Mouse (Mus musculus): ENCODE results near the gene Nfatc4. TPM values are rescaled to one million over a fixed set of nuclear protein-coding genes. Genes with fewer than 3 reads are reported as not detected.

The Nfatc4 gene
- polyA plus RNA-seq, 1 experiment = 0.58 TPM

DNA sequence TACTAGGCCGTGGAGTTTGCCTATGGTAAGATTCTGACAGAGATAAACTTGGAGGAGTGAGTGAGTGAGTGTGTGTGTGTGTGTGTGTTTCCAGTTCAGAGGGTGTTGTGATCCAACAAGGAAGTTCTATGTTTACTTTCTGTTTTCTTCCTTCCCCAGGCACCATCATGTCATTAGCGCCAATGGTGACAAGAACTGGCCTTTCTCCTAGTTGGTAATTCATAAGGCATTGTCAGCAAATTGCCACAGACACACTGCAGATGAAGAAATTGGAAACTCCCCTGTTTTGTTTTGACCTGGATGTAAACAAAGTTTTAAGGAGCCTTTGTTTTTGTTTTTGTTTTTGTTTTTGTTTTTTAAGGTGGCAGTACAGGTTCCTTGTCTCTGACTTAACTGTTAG, 29.5 kb upstream of the Nfatc4 start:
- TF ChIP-seq POLR2A (IDR thresholded peaks at IDR 0.05; ENCODE audit: control insufficient read depth, low read depth, low read length) = no peak
- Histone ChIP-seq H3K27ac (ENCODE audit: control insufficient read depth, insufficient read depth, low read depth, low read length) (no peak overlapping the region), H3K36me3 (ENCODE audit: control insufficient read depth, insufficient read depth, low read length) (no peaks in the 10 kb centered on the region)

DNA sequence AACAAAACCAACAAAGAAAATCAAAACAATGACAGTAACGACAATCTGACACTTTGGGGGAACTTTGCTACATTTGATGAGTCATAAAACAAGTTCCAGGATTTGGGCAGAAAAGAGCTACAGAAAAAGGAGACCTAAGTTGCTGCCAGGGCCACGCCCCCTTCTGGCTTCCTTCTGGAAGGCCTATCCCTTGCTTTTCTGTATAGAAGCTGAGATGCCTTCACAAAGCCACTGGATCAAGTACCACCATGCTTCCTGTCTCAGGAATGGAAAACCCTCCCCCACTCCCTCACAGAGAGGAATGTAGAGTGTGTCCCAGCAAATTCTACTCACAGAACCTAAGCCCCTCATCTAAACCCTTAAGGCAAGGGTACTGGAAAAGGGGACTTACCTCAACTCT, 29.0 kb upstream of the Nfatc4 start:
- Histone ChIP-seq H3K27ac (ENCODE audit: control insufficient read depth, insufficient read depth, low read depth, low read length) (no peak overlapping the region), H3K4me1 (ENCODE audit: control insufficient read depth, insufficient read depth, low read length) (no peaks in the 10 kb centered on the region; the same call in 1 of the 2 replicates), H3K27me3 (ENCODE audit: control insufficient read depth, insufficient read depth, low read length) (no peaks in the 10 kb centered on the region), H3K36me3 (ENCODE audit: control insufficient read depth, insufficient read depth, low read length) (no peaks in the 10 kb centered on the region), H3K4me3 (ENCODE audit: control insufficient read depth, low read depth, low read length) (no peak overlapping the region)
- TF ChIP-seq CTCF (IDR thresholded peaks at IDR 0.05; ENCODE audit: control insufficient read depth, insufficient read depth, insufficient replicate concordance, low read depth, low read length) = no peak
- TF ChIP-seq POLR2A (IDR thresholded peaks at IDR 0.05; ENCODE audit: control insufficient read depth, low read depth, low read length) = no peak

More for the DNA sequence above, 29.5 kb upstream of the Nfatc4 start:
- peaks cover 4% of the 10 kb centered on the region for H3K4me1 ChIP-seq (ENCODE audit: control insufficient read depth, insufficient read depth, low read length)
- no peaks in the 10 kb centered on the region for H3K27me3 ChIP-seq (ENCODE audit: control insufficient read depth, insufficient read depth, low read length)
- H3K4me3 ChIP-seq (ENCODE audit: control insufficient read depth, low read depth, low read length) = no peak overlapping the region

DNA sequence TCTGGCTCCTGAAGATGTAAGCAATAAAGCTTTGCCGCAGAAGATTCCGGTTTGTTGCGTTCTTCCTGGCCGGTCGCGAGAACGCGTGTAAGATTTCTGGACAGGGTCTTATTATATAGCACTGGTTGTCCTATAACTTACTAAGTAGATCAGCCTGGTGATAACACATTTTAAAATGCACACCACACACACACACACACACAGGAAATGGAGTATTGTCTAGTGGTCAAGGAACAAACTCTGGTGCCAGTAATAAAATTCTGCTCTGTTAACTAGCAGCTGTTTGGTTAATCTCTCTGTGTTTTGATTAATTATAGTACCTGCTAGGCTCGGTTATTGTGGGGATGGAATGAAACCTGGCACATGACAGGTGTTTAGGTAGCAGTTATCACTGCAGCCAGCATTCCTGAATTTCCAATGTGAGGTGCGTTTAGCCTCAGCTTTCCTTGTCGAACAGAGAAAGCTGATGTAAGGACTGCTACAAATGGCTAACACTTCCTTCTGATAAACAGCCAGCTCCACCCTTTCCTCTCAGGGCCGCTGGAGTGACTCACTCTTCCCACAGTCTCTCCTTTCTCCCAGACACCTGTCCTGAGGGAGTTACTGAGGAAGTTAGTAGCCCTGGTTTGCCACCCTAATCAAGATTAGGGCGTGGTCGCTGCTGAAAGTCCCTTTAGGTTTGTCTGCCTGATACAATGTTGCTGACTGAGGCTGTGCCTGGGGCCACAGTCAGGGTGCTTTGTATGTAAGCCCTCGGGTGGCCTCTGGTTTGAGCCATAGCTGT, 27.4 kb upstream of the Nfatc4 start:
- no peaks in the 10 kb centered on the region; the same call in 1 of the 2 replicates for H3K4me1 ChIP-seq (ENCODE audit: control insufficient read depth, insufficient read depth, low read length)
- H3K4me3 ChIP-seq (ENCODE audit: control insufficient read depth, low read depth, low read length) = no peak overlapping the region
- H3K27ac ChIP-seq (ENCODE audit: control insufficient read depth, insufficient read depth, low read depth, low read length) = no peak overlapping the region
- TF ChIP-seq CTCF (IDR thresholded peaks at IDR 0.05; ENCODE audit: control insufficient read depth, insufficient read depth, insufficient replicate concordance, low read depth, low read length) (no peak), POLR2A (IDR thresholded peaks at IDR 0.05; ENCODE audit: control insufficient read depth, low read depth, low read length) (no peak)
- no peaks in the 10 kb centered on the region for H3K36me3 ChIP-seq (ENCODE audit: control insufficient read depth, insufficient read depth, low read length)
- no peaks in the 10 kb centered on the region for H3K27me3 ChIP-seq (ENCODE audit: control insufficient read depth, insufficient read depth, low read length)

DNA sequence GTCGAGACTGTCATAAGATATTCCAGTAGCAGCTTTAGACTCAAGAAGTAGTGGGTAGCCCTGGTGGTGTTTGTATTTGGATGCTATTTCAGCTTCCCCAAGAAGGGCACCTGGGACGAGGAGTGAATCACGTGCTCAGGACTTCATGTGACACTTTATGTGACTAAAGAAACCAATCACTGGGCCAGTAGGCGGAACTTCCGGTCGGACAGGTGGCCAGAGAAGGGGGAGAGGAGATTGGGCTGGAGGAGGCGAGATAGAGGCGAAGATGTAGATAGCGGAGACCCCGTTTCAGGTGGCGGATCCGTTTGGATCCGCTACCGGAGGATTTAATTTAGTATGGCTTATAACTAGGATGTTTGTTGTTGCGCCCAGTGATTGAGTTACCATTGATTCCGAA, 8.1 kb upstream of the Nfatc4 start:
- H3K27ac ChIP-seq (ENCODE audit: control insufficient read depth, insufficient read depth, low read depth, low read length) = no peak overlapping the region
- TF ChIP-seq CTCF (IDR thresholded peaks at IDR 0.05; ENCODE audit: control insufficient read depth, insufficient read depth, insufficient replicate concordance, low read depth, low read length) (no peak), POLR2A (IDR thresholded peaks at IDR 0.05; ENCODE audit: control insufficient read depth, low read depth, low read length) (no peak)
- no peaks in the 10 kb centered on the region for H3K36me3 ChIP-seq (ENCODE audit: control insufficient read depth, insufficient read depth, low read length)
- H3K4me1 ChIP-seq (ENCODE audit: control insufficient read depth, insufficient read depth, low read length) = peaks cover 5% of the 10 kb centered on the region
- H3K4me3 ChIP-seq (ENCODE audit: control insufficient read depth, low read depth, low read length) = peak overlapping the region; percentile 59
- H3K27me3 ChIP-seq (ENCODE audit: control insufficient read depth, insufficient read depth, low read length) = no peaks in the 10 kb centered on the region

DNA sequence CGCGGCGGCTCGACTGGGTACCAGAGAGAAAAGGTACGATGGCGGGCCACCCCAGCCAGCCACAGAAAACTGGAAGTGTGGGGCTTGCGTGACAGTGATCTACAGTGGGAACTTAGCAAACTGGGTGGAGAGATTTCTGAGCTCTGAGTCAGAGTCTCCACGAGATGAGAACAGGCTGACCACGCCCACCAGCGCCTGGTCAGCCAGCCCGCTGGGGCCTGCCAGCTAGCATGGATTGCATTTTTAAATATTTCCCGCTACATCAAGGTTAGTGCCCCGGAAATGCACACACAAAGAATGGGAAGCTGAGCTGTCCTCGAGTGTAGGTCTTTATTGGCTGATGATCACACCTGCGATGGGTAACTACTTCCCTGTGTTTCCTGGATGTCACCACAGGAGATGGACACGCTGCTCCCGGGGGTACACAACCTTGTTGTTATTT, 7.6 kb upstream of the Nfatc4 start:
- Histone ChIP-seq H3K36me3 (ENCODE audit: control insufficient read depth, insufficient read depth, low read length) (no peaks in the 10 kb centered on the region), H3K4me3 (ENCODE audit: control insufficient read depth, low read depth, low read length) (peak overlapping the region; percentile 59), H3K4me1 (ENCODE audit: control insufficient read depth, insufficient read depth, low read length) (peaks cover 5% of the 10 kb centered on the region), H3K27ac (ENCODE audit: control insufficient read depth, insufficient read depth, low read depth, low read length) (no peak overlapping the region), H3K27me3 (ENCODE audit: control insufficient read depth, insufficient read depth, low read length) (no peaks in the 10 kb centered on the region)
- TF ChIP-seq CTCF (IDR thresholded peaks at IDR 0.05; ENCODE audit: control insufficient read depth, insufficient read depth, insufficient replicate concordance, low read depth, low read length) (no peak), POLR2A (IDR thresholded peaks at IDR 0.05; ENCODE audit: control insufficient read depth, low read depth, low read length) (no peak)

DNA sequence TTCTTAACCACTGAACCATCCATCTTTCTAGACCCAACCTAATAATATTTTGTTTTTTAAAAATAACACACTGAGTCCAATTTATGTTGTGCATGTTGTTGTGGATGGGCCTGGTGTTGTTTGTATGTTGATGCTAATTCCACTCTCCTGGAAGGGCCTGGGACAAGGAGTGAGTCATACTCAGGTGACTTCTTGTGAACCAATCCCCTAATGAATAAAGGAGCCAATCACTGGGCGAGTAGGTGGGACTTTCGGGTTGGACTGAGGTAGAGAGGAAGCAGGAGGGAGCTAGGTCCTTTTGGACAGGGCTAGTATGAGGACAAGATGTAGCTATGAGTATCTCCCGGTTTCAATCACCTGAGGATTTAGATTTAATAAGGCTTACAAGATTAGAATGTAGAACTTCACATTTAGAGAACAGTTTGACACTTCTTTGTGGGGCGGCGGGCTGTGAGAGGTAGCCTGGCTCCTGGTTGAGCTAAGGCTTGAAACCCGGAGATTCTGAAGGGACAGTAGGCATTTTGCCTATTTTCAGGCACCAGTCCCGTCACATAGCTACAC, 3.0 kb upstream of the Nfatc4 start:
- peaks cover 26% of the 10 kb centered on the region for H3K4me1 ChIP-seq (ENCODE audit: control insufficient read depth, insufficient read depth, low read length)
- H3K27me3 ChIP-seq (ENCODE audit: control insufficient read depth, insufficient read depth, low read length) = peaks cover under 1% of the 10 kb centered on the region; the same call in 1 of the 2 replicates
- no peak overlapping the region for H3K4me3 ChIP-seq (ENCODE audit: control insufficient read depth, low read depth, low read length)
- no peak for TF ChIP-seq POLR2A (IDR thresholded peaks at IDR 0.05; ENCODE audit: control insufficient read depth, low read depth, low read length)
- no peak for TF ChIP-seq CTCF (IDR thresholded peaks at IDR 0.05; ENCODE audit: control insufficient read depth, insufficient read depth, insufficient replicate concordance, low read depth, low read length)
- H3K27ac ChIP-seq (ENCODE audit: control insufficient read depth, insufficient read depth, low read depth, low read length) = no peak overlapping the region
- H3K36me3 ChIP-seq (ENCODE audit: control insufficient read depth, insufficient read depth, low read length) = no peaks in the 10 kb centered on the region

DNA sequence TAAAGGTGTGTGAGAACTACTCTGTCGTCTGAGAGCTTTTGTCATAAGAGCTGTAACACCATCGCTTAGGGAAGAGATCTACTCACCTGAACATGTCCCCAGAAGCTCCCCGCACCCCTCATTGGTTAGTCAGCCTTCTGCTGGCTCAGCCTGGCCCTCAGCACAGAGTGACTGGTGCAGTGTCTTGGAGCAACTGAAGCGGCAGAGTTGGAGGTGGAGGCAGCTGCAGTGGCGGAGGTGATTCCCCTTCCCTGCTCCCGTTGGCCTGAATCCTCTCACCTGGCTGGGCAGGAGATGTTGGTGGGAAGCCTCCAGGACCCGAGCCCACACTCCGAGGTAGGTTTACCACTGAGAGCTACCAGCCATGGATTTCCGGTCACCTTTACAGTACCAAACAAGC, 2.4 kb upstream of the Nfatc4 start:
- no peak for TF ChIP-seq CTCF (IDR thresholded peaks at IDR 0.05; ENCODE audit: control insufficient read depth, insufficient read depth, insufficient replicate concordance, low read depth, low read length)
- no peak for TF ChIP-seq POLR2A (IDR thresholded peaks at IDR 0.05; ENCODE audit: control insufficient read depth, low read depth, low read length)
- no peaks in the 10 kb centered on the region for H3K36me3 ChIP-seq (ENCODE audit: control insufficient read depth, insufficient read depth, low read length)
- H3K4me3 ChIP-seq (ENCODE audit: control insufficient read depth, low read depth, low read length) = no peak overlapping the region
- no peak overlapping the region for H3K27ac ChIP-seq (ENCODE audit: control insufficient read depth, insufficient read depth, low read depth, low read length)
- H3K27me3 ChIP-seq (ENCODE audit: control insufficient read depth, insufficient read depth, low read length) = peaks cover 5% of the 10 kb centered on the region
- H3K4me1 ChIP-seq (ENCODE audit: control insufficient read depth, insufficient read depth, low read length) = peaks cover 26% of the 10 kb centered on the region
